ENCODE assay signal across 22 mouse cellular contexts in the genomic region with DNA sequence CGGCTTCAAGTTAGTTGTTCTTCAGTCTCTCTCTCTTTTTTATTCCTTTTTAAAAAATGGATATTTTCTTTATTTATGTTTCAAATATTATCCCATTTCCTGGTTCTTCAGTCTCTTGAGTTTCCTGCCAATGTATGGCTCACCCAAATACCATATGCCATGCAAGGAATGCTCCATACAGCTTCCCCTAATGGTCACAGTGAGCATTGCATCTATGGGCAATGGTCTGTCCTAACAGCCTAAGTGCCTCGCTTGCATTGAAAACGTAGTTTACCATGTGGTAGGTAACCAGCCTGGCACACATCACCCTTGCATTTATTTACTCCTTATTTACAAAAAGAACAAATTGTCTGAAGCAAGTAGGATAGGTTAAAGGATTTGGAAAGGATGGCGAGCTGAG.
A peak's percentile ranks its signal among the peaks of the same experiment; 100 is the strongest.
DNase-seq lines count a peak whose midpoint lies in the region; ATAC-seq and TF ChIP-seq lines count a peak whose summit lies in the region.
"Had no signal": no experiment of that assay in that cellular context is flagged by ENCODE, and none has a peak within 500 bp of the region (broad histone marks: within the 10 kb centered on the region; RNA-seq: fewer than 3 reads in every experiment).

No protein-coding gene starts in this region.

- ATAC-seq in hindbrain, postnatal 0 days, result no peak
- no peak for ATAC-seq in lung, postnatal 0 days
- ATAC-seq in common myeloid progenitor, adult 5-6 weeks (replicated peaks; ENCODE audit: low read depth, poor library complexity, severe bottlenecking), result peak; percentile 56; the same call in 1 of the 2 replicates
- ATAC-seq: CD4-positive, CD25-positive, alpha-beta regulatory T cell, adult 4 months; forebrain, embryonic 14.5 days; intestine, embryonic 16.5 days; Patski had no signal

- no peak overlapping the region for H3K27ac ChIP-seq in hindbrain, postnatal 0 days
- no peak overlapping the region for H3K27ac ChIP-seq in hindbrain, embryonic 10.5 days
- H3K27ac ChIP-seq in lung, postnatal 0 days (ENCODE audit: low read length), result no peak overlapping the region
- H3K27ac ChIP-seq: embryonic facial prominence, embryonic 10.5 days; heart, embryonic 13.5 days; hindbrain, embryonic 13.5 days had no signal

- H3K36me3 ChIP-seq in hindbrain, postnatal 0 days (ENCODE audit: insufficient read depth, low read length), result no peaks in the 10 kb centered on the region
- H3K36me3 ChIP-seq in hindbrain, embryonic 10.5 days, result no peaks in the 10 kb centered on the region
- H3K36me3 ChIP-seq in lung, postnatal 0 days (ENCODE audit: insufficient read depth, low read length), result no peaks in the 10 kb centered on the region
- H3K36me3 ChIP-seq: embryonic facial prominence, embryonic 10.5 days; hindbrain, embryonic 13.5 days had no signal

- H3K9me3 ChIP-seq in hindbrain, postnatal 0 days (ENCODE audit: low read length), result no peaks in the 10 kb centered on the region
- no peaks in the 10 kb centered on the region for H3K9me3 ChIP-seq in hindbrain, embryonic 10.5 days
- no peaks in the 10 kb centered on the region for H3K9me3 ChIP-seq in lung, postnatal 0 days (ENCODE audit: low read length)
- H3K9me3 ChIP-seq: embryonic facial prominence, embryonic 10.5 days; heart, embryonic 13.5 days; hindbrain, embryonic 13.5 days had no signal

- no peak for DNase-seq in hindbrain, postnatal 0 days (ENCODE audit: low spot score)
- DNase-seq in hindbrain, embryonic 10.5 days (ENCODE audit: low spot score), result no peak
- DNase-seq in lung, postnatal 0 days (ENCODE audit: low spot score), result no peak
- no peak for DNase-seq in lung, adult 2 months
- peak; percentile 19 for DNase-seq in R1 (ENCODE audit: low read depth, low spot score)
- no peak for DNase-seq in adrenal gland, postnatal 36 days
- no peak for DNase-seq in thymus, postnatal 25 days
- DNase-seq: adrenal gland, postnatal 10 days; cerebellum, adult 18-20 months; cerebellum, adult 9-11 months; cerebellum, postnatal 36 days; heart, adult 18-20 months; heart, postnatal 10 days; heart, postnatal 4 days had no signal

- no peak overlapping the region for H3K4me3 ChIP-seq in hindbrain, postnatal 0 days (ENCODE audit: low read length)
- no peak overlapping the region for H3K4me3 ChIP-seq in hindbrain, embryonic 10.5 days
- H3K4me3 ChIP-seq in lung, postnatal 0 days (ENCODE audit: low read depth, low read length), result no peak overlapping the region
- no peak overlapping the region for H3K4me3 ChIP-seq in lung, adult 2 months (replicated peaks; ENCODE audit: extremely low read depth, low read depth, low read length)
- H3K4me3 ChIP-seq: embryonic facial prominence, embryonic 10.5 days; heart, embryonic 13.5 days; hindbrain, embryonic 13.5 days had no signal

- WGBS in hindbrain, postnatal 0 days, result 91% methylated on average over 4 of the region's 4 CpGs
- 94% methylated on average over 4 of the region's 4 CpGs for WGBS in hindbrain, embryonic 10.5 days
- WGBS in lung, postnatal 0 days, result 88% methylated on average over 4 of the region's 4 CpGs
- WGBS in lung, adult 2 months, result 90% methylated on average over 4 of the region's 4 CpGs

- no peak for TF ChIP-seq EP300 in lung, postnatal 0 days (IDR thresholded peaks at IDR 0.05)

- no peak for TF ChIP-seq POLR2A in lung, adult 2 months (IDR thresholded peaks at IDR 0.05; ENCODE audit: borderline replicate concordance, extremely low read depth, low read depth, low read length)

- no peak overlapping the region for H3K4me2 ChIP-seq in hindbrain, postnatal 0 days (ENCODE audit: low read depth, low read length)
- no peak overlapping the region for H3K4me2 ChIP-seq in lung, postnatal 0 days (replicated peaks; ENCODE audit: low read depth, low read length)
- H3K4me2 ChIP-seq: heart, embryonic 13.5 days; hindbrain, embryonic 13.5 days had no signal

- no peak overlapping the region for H3K9ac ChIP-seq in hindbrain, postnatal 0 days (replicated peaks; ENCODE audit: low read length)
- H3K9ac ChIP-seq in lung, postnatal 0 days (replicated peaks; ENCODE audit: low read depth), result no peak overlapping the region
- H3K9ac ChIP-seq: heart, embryonic 13.5 days; hindbrain, embryonic 13.5 days had no signal

- no peaks in the 10 kb centered on the region for H3K4me1 ChIP-seq in hindbrain, postnatal 0 days (ENCODE audit: insufficient read depth, low read length)
- H3K4me1 ChIP-seq in hindbrain, embryonic 10.5 days (replicated peaks), result no peaks in the 10 kb centered on the region
- 0 out of 2 replicates have a peak, but pooled peaks cover 2% of the 10 kb centered on the region for H3K4me1 ChIP-seq in lung, postnatal 0 days (ENCODE audit: insufficient read depth, low read depth, low read length)
- H3K4me1 ChIP-seq in lung, adult 2 months (ENCODE audit: control insufficient read depth, insufficient read depth, low read length), result peaks cover 8% of the 10 kb centered on the region
- H3K4me1 ChIP-seq: embryonic facial prominence, embryonic 10.5 days; hindbrain, embryonic 13.5 days had no signal

- peak; percentile 32 for TF ChIP-seq CTCF in hindbrain, postnatal 0 days (IDR thresholded peaks at IDR 0.05; ENCODE audit: low read depth)
- peak; percentile 46 for TF ChIP-seq CTCF in lung, postnatal 0 days (IDR thresholded peaks at IDR 0.05)
- TF ChIP-seq CTCF in lung, adult 2 months (IDR thresholded peaks at IDR 0.05; ENCODE audit: insufficient read depth, low read length), result no peak

- H3K27me3 ChIP-seq in hindbrain, postnatal 0 days (ENCODE audit: insufficient read depth, low read length), result no peaks in the 10 kb centered on the region
- H3K27me3 ChIP-seq in hindbrain, embryonic 10.5 days (ENCODE audit: insufficient read depth, poor library complexity, severe bottlenecking), result no peaks in the 10 kb centered on the region
- no peaks in the 10 kb centered on the region for H3K27me3 ChIP-seq in lung, postnatal 0 days (replicated peaks; ENCODE audit: insufficient read depth, low read length)
- H3K27me3 ChIP-seq: heart, embryonic 13.5 days; hindbrain, embryonic 13.5 days; Patski had no signal
